Mouse (Mus musculus) inflammation-experienced regulatory T-cells, adult 6 months (primary cell): Measurements from ENCODE around the gene Iffo1. TPM values are rescaled to one million over a fixed set of nuclear protein-coding genes. Genes with fewer than 3 reads are reported as not detected.
"Not testable (repeated sequence)": the region's sequence is repeated elsewhere in the genome, so short reads cannot be mapped to it uniquely, and the experiment has no call there.

Experiments used
- ATAC-seq: one replicate; pipeline ENCODE4 v1.8.0; 2017
- polyA plus RNA-seq, 3 experiments: library from polyadenylated mRNA; unstranded; fragments of 100-300 nt; shearing (Covaris generic); gene quantifications; one replicate each; pipeline ENCODE4 v1.2.1; 2017

Iffo1 gene
- polyA plus RNA-seq, 3 experiments from 2014 or later, result 6.9 to 12.4 (median 9.8) TPM

GRCm38 (mm10) chr6:125161971-125162370, 16.9 kb downstream of the Iffo1 start:
- ATAC-seq, result not testable (repeated sequence)

GRCm38 (mm10) chr6:125162615-125163305, 17.7 kb downstream of the Iffo1 start:
- not testable (repeated sequence) for ATAC-seq

GRCm38 (mm10) chr6:125163801-125164657, 19.0 kb downstream of the Iffo1 start:
- ATAC-seq, result no peak

- ATAC-seq, result peak; percentile 24
Measured at GRCm38 (mm10) chr6:125164672-125165327, 19.8 kb downstream of the Iffo1 start.

GRCm38 (mm10) chr6:125165328-125165891, 20.4 kb downstream of the Iffo1 start:
- ATAC-seq, result peak; percentile 91

GRCm38 (mm10) chr6:125166051-125166751, 21.2 kb downstream of the Iffo1 start, which contains the start of gene Gapdh:
Gene Gapdh (minus strand): TSS chr6:125166467.
- no peak for ATAC-seq

GRCm38 (mm10) chr6:125166861-125167650, 22.0 kb downstream of the Iffo1 start:
- ATAC-seq, result no peak

- ATAC-seq, result no peak
Measured at GRCm38 (mm10) chr6:125168086-125168485, 23.0 kb downstream of the Iffo1 start.

GRCm38 (mm10) chr6:125170194-125170593, 25.2 kb downstream of the Iffo1 start:
- ATAC-seq, result no peak

- no peak for ATAC-seq
Measured at GRCm38 (mm10) chr6:125172474-125172873, 27.4 kb downstream of the Iffo1 start.

- no peak for ATAC-seq
Measured at GRCm38 (mm10) chr6:125173256-125173655, 28.2 kb downstream of the Iffo1 start.

GRCm38 (mm10) chr6:125175469-125175868, 30.4 kb downstream of the Iffo1 start:
- no peak for ATAC-seq

GRCm38 (mm10) chr6:125179601-125180000, 34.6 kb downstream of the Iffo1 start:
- ATAC-seq, result no peak

- no peak for ATAC-seq
Measured at GRCm38 (mm10) chr6:125182133-125182532, 37.1 kb downstream of the Iffo1 start.

- ATAC-seq, result no peak
Measured at GRCm38 (mm10) chr6:125186203-125186602, 41.2 kb downstream of the Iffo1 start.

- no peak for ATAC-seq
Measured at GRCm38 (mm10) chr6:125190816-125191215, 45.8 kb downstream of the Iffo1 start.

GRCm38 (mm10) chr6:125191332-125192015, 46.4 kb downstream of the Iffo1 start, which contains the start of the genes Ncapd2 and Mrpl51:
Gene Ncapd2 (minus strand): TSS chr6:125191701.
Gene Mrpl51 (plus strand): TSS chr6:125191801.
- peak; percentile 97 for ATAC-seq

- peak; percentile 55 for ATAC-seq
Measured at GRCm38 (mm10) chr6:125192016-125192714, 47.1 kb downstream of the Iffo1 start.

GRCm38 (mm10) chr6:125192841-125193240, 47.8 kb downstream of the Iffo1 start:
- ATAC-seq, result no peak

GRCm38 (mm10) chr6:125193390-125193789, 48.3 kb downstream of the Iffo1 start:
- no peak for ATAC-seq
